Mouse (Mus musculus) adrenal gland, postnatal 36 days (tissue): ENCODE measurements around the gene Hltf. TPM values are rescaled to one million over a fixed set of nuclear protein-coding genes. Genes with fewer than 3 reads are reported as not detected.
"Not testable (repeated sequence)": the region's sequence is repeated elsewhere in the genome, so short reads cannot be mapped to it uniquely, and the experiment has no call there.

Experiments
- DNase-seq, 2 experiments: peaks; one replicate each; pipeline ENCODE4 v3.0.0; 2021; ENCODE audit warnings: mixed read lengths in 1 of 2
- total RNA-seq, 2 experiments: library from RNA; stranded (reverse); gene quantifications; 2 replicates each; pipeline ENCODE4 v1.2.3; 2021

Gene Hltf
- total RNA-seq, 2 experiments from 2014 or later: 17.4 to 27.2 TPM

GRCm38 (mm10) chr3:20104318-20104717, 46.7 kb downstream of the Hltf start:
- no peak for DNase-seq

- no peak for DNase-seq
Observed at GRCm38 (mm10) chr3:20104776-20105175, 47.2 kb downstream of the Hltf start.

DNA sequence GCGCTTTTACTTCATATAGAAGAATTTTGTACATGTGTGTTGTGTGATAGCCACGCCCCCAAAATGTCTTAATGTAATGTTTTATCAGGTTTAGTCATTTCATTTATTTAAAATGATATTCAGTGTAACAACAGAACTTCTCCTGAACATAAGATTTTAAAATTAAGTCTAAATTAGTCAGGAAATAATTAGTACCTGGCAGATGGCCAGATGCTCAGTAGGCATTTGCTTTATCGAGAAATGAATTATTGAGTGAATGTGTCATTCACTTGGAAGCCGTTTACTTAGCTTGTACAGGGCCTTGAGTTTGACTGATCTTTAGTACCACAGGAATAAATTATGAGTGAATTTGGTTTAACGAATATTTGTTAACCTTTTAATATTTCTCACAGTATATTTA, 51.3 kb downstream of the Hltf start:
- DNase-seq: no peak

GRCm38 (mm10) chr3:20111913-20112312, 54.3 kb downstream of the Hltf start:
- no peak for DNase-seq

- no peak for DNase-seq
Observed at GRCm38 (mm10) chr3:20119044-20119591, 61.5 kb downstream of the Hltf start.

DNA sequence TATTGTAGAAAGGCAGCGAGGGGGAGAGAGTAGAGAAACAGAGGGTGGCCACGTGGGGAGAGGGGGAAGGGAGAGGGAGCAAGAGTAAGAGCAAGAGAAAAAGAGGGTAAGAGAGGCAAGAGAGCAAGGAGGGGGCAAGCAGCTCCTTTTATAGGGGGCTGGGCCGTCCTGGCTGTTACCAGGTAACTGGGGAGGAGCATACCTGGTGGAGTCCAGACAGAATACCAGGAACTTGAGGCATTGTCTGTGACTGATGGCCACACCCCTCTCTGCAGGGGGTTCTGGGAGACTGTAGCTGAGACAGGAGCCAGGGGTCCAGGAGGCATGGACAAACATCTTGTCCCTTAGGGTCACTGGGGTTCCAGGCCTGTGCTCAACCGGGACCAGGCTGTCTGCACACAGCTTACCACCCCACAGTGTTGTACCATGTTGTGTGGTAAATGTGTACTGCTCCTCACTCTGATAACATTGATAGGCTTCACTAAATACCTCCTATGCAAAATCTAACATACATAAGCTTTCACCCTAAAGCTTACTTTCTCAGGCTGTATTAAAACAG, 62.2 kb downstream of the Hltf start:
- DNase-seq: no peak

DNA sequence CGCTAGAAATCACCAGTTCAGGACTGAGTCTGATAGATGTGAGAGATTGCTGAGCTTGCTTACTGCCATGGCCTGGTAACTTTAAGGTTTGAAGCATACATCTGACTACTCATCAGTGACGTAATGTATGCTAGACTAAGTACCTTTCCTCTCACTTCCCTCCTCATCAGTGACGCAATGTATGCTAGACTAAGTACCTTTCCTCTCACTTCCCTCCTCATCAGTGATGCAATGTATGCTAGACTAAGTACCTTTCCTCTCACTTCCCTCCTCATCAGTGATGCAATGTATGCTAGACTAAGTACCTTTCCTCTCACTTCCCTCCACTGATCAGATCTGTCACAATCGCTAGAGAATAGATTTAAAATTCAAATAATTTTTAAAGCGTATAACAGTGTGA, 64.0 kb downstream of the Hltf start:
- DNase-seq: not testable (repeated sequence)

GRCm38 (mm10) chr3:20125604-20126003, 68.0 kb downstream of the Hltf start:
- no peak for DNase-seq

GRCm38 (mm10) chr3:20127047-20127595, 69.5 kb downstream of the Hltf start:
- DNase-seq: no peak

DNA sequence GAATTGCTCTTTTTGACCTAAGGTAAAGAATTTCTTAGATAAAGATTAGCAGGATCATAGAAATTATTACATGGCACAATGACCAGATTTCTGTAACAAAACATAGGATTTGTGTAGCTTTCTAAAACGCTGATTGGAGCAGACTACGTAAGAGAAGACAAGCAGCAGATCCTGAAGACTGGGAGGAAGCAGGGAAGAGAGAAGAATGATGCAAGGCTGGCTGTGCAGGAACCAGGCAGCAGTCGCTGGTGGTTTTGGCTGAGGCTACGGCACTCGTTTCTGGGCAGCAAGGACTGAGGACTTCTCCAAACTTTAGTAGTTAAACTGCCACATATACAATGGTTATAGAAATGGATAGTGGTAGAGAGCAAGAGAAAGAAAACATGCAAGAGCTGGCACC, 71.9 kb downstream of the Hltf start:
- no peak for DNase-seq

- DNase-seq: peak in 1 of 2 experiments; percentile 13
Observed at GRCm38 (mm10) chr3:20130456-20131349, 73.1 kb downstream of the Hltf start.

GRCm38 (mm10) chr3:20131350-20131720, 73.7 kb downstream of the Hltf start:
- DNase-seq: no peak

GRCm38 (mm10) chr3:20132731-20133130, 75.1 kb downstream of the Hltf start:
- DNase-seq: no peak

- DNase-seq: no peak
Observed at GRCm38 (mm10) chr3:20133745-20134144, 76.1 kb downstream of the Hltf start.

- no peak for DNase-seq
Observed at GRCm38 (mm10) chr3:20134545-20134944, 76.9 kb downstream of the Hltf start.

DNA sequence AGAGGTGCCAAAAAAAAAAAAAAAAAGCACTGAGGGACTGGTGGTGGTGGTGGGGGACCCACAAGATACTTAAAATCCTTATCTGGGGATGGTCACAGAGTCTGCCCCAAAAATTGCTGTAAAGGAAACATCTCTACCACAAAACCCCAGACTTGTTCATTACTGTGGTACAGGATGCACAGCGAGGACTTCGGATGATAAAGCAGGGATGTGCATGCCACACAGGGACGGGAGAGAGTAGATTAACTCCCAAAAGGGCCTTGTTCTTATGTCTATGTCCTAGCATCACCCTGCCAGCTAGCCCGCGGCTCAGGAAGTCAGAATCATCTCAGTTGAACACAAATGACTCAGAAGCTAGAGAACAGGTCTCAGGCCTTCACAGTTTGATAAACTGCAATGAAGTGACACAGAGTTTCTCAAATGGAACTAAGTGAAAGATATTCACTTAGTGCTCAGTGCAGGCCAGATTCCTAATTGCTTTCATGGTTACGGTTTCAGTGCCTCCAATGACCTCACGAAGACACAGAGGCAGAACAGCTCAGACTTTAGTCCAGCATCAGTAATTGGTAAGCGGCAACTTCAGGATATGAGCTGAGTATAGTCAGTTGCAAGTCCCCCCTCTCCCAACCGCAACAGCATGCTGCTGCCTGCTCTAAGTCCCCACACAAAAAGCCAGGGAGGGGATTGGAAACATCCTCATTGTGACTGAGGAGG, 79.4 kb downstream of the Hltf start:
- no peak for DNase-seq

GRCm38 (mm10) chr3:20141240-20141639, 83.6 kb downstream of the Hltf start:
- DNase-seq: no peak

GRCm38 (mm10) chr3:20141679-20142078, 84.1 kb downstream of the Hltf start:
- no peak for DNase-seq

DNA sequence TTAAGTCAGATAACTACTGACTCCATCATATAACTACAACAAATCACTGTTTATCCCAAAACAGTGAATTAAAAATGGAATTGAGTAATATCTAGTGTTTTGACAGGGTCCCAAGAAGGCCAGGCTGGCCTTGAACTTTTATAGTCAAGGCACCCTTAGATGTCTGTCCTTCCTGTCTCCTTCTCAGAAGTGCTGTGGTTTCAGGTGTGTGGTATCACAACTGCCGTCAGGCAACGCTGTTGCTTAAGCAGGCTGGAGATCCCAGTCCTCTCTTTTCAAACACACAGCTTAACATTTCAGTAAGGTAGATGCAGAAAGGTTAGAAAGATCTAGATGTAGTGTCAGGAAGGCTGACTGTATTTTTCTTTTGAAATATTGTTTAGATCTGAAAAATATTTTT, 84.5 kb downstream of the Hltf start:
- DNase-seq: no peak

GRCm38 (mm10) chr3:20142576-20142975, 85.0 kb downstream of the Hltf start:
- DNase-seq: no peak

GRCm38 (mm10) chr3:20143726-20144125, 86.1 kb downstream of the Hltf start:
- DNase-seq: no peak

DNA sequence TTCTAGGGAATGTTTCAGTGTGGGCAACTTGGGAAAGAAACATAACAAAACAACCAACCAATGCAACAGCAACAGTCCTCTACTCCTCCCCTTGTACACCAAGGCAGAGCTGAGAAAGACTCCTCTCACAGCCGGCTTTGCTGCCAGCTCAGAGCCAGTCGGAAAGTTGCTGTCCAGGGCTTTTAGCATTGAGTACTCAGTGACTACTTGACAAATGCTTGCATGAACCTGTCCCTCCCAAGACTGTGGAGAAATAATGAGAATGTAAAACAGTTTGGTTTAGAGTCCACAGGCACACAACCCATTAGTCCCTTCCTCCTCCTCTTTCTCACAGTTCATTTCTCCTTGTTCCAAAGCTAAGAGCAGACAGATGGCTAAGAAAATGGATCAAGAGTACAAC, 86.8 kb downstream of the Hltf start:
- no peak for DNase-seq

DNA sequence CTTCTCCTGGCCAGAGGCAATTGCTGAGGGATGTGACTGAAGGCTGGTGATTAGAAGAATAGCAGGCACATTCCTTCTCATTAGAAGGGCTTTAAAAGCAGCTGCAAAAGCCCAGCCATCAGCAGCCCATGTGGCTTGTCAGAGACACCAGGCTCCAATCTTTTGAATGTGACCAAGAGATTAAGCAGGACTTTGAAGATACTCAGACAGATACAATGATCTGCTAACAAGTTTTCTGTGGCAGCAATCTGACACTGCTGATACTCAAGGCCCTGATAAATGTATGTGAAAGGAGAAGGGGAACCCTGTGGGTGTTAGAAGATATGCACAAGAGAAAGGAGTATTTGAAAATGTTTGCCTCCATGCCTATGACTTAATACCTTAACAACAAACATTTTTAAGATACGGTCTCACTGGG, 88.1 kb downstream of the Hltf start:
- DNase-seq: no peak
